Mouse (Mus musculus): ENCODE measurements at regions not wholly inside any gene's neighbourhood (a gene's known extent, or its start where the extent isn't known, plus 50 kb on each side); places are given as distances from the start of the nearest gene placed in this dataset.

- TF ChIP-seq CTCF (conservative IDR thresholded peaks at IDR 0.05; ENCODE audit: low read length) (no peak), POU5F1 (IDR thresholded peaks at IDR 0.05; ENCODE audit: borderline replicate concordance, low read length) (no peak), NANOG (IDR thresholded peaks at IDR 0.05; ENCODE audit: borderline replicate concordance, low read length) (no peak; the same call in 1 of the 2 replicates)
Measured at GRCm38 (mm10) chr1:75662141-75662990, 116.3 kb downstream of the Slc4a3 start.
